ENCODE assay signal across 8 mouse cellular contexts in genomic region chr12:20990132-20990531, GRCm38 (mm10). TPM values are rescaled to one million over a fixed set of nuclear protein-coding genes. Genes with fewer than 3 reads are reported as not detected.
A peak's percentile ranks its signal among the peaks of the same experiment; 100 is the strongest.
DNase-seq lines count a peak whose midpoint lies in the region; ATAC-seq and TF ChIP-seq lines count a peak whose summit lies in the region.
"Not testable (repeated sequence)": the region's sequence is repeated elsewhere in the genome, so short reads cannot be mapped to it uniquely, and the experiment has no call there.

Asap2 (plus strand) TSS chr12:20990459.

- peak within 1 kb of the TSS; percentile 58 for H3K9ac ChIP-seq in forebrain, embryonic 15.5 days (replicated peaks)
- H3K9ac ChIP-seq in heart, embryonic 16.5 days (ENCODE audit: low read length), result peak within 1 kb of the TSS; percentile 65
- 0 out of 2 replicates have a peak within 1 kb of the TSS, but pooled peaks have one; percentile 47 for H3K9ac ChIP-seq in kidney, postnatal 0 days (ENCODE audit: low read depth, low read length)
- H3K9ac ChIP-seq in limb, embryonic 12.5 days (replicated peaks), result peak within 1 kb of the TSS; percentile 78
- peak within 1 kb of the TSS; percentile 74 for H3K9ac ChIP-seq in midbrain, embryonic 13.5 days (replicated peaks)

- TF ChIP-seq CTCF in kidney, postnatal 0 days (IDR thresholded peaks at IDR 0.05; ENCODE audit: low read depth), result not testable (repeated sequence)

- not testable (repeated sequence) for H3K36me3 ChIP-seq in forebrain, embryonic 15.5 days; heart, embryonic 16.5 days (ENCODE audit: control insufficient read depth, insufficient read depth); kidney, postnatal 0 days (ENCODE audit: insufficient read depth, low read length); limb, embryonic 12.5 days; midbrain, embryonic 13.5 days

- H3K4me3 ChIP-seq in forebrain, embryonic 15.5 days, result peak within 1 kb of the TSS; percentile 55
- peak within 1 kb of the TSS; percentile 57 for H3K4me3 ChIP-seq in heart, embryonic 16.5 days (ENCODE audit: low read length)
- peak within 1 kb of the TSS; percentile 43 for H3K4me3 ChIP-seq in kidney, postnatal 0 days (replicated peaks; ENCODE audit: low read depth, low read length)
- H3K4me3 ChIP-seq in limb, embryonic 12.5 days (replicated peaks), result peak within 1 kb of the TSS; percentile 59
- H3K4me3 ChIP-seq in midbrain, embryonic 13.5 days (replicated peaks), result peak within 1 kb of the TSS; percentile 53

- H3K27me3 ChIP-seq in forebrain, embryonic 15.5 days; heart, embryonic 16.5 days (ENCODE audit: control insufficient read depth, insufficient read depth, low read length); kidney, postnatal 0 days (ENCODE audit: insufficient read depth, low read length); limb, embryonic 12.5 days; midbrain, embryonic 13.5 days: not testable (repeated sequence)

- not testable (repeated sequence) for H3K4me1 ChIP-seq in forebrain, embryonic 15.5 days; heart, embryonic 16.5 days (ENCODE audit: control insufficient read depth, insufficient read depth, low read length); kidney, postnatal 0 days (replicated peaks; ENCODE audit: insufficient read depth, low read length); limb, embryonic 12.5 days (replicated peaks); midbrain, embryonic 13.5 days (replicated peaks)

- WGBS in forebrain, embryonic 15.5 days, result under 1% methylated on average over 29 of the region's 38 CpGs
- WGBS in heart, embryonic 16.5 days, result 2% methylated on average over 24 of the region's 38 CpGs
- 0% methylated on average over 28 of the region's 38 CpGs for WGBS in kidney, postnatal 0 days
- WGBS in limb, embryonic 12.5 days, result under 1% methylated on average over 20 of the region's 38 CpGs
- under 1% methylated on average over 27 of the region's 38 CpGs for WGBS in midbrain, embryonic 13.5 days

- H3K4me2 ChIP-seq in forebrain, embryonic 15.5 days (replicated peaks), result peak within 1 kb of the TSS; percentile 46
- H3K4me2 ChIP-seq in heart, embryonic 16.5 days (ENCODE audit: low read depth, low read length), result peak within 1 kb of the TSS; percentile 54
- peak within 1 kb of the TSS; percentile 50 for H3K4me2 ChIP-seq in kidney, postnatal 0 days (ENCODE audit: low read length)
- peak within 1 kb of the TSS; percentile 47 for H3K4me2 ChIP-seq in limb, embryonic 12.5 days
- H3K4me2 ChIP-seq in midbrain, embryonic 13.5 days (replicated peaks), result peak within 1 kb of the TSS; percentile 48

- H3K27ac ChIP-seq in forebrain, embryonic 15.5 days (replicated peaks), result peak within 1 kb of the TSS; percentile 62
- not testable (repeated sequence) for H3K27ac ChIP-seq in heart, embryonic 16.5 days (ENCODE audit: low read length); kidney, postnatal 0 days
- peak within 1 kb of the TSS; percentile 70; the same call in 1 of the 2 replicates for H3K27ac ChIP-seq in limb, embryonic 12.5 days
- peak within 1 kb of the TSS; percentile 44; the same call in 1 of the 2 replicates for H3K27ac ChIP-seq in midbrain, embryonic 13.5 days

- H3K9me3 ChIP-seq in forebrain, embryonic 15.5 days; heart, embryonic 16.5 days (replicated peaks; ENCODE audit: control insufficient read depth, low read length); kidney, postnatal 0 days (replicated peaks; ENCODE audit: low read length); limb, embryonic 12.5 days; midbrain, embryonic 13.5 days: not testable (repeated sequence)

- not testable (repeated sequence) for ATAC-seq in forebrain, embryonic 15.5 days (replicated peaks); heart, embryonic 16.5 days (replicated peaks; ENCODE audit: extremely low read depth, insufficient read depth, low FRiP score); kidney, postnatal 0 days (replicated peaks; ENCODE audit: low FRiP score, low read depth); limb, embryonic 12.5 days (ENCODE audit: insufficient number of reproducible peaks, insufficient read depth, low FRiP score, low TSS enrichment, low read depth); midbrain, embryonic 13.5 days

- DNase-seq in cerebellum, adult 11 months, result peak; percentile 17
- peak; percentile 0 for DNase-seq in kidney, postnatal 0 days (ENCODE audit: low spot score)
- DNase-seq in spleen, adult 18-20 months, result peak; percentile 43 to 50
- peak; percentile 1 for DNase-seq in yolk sac, embryonic 10.5 days (ENCODE audit: low spot score)

RNA-seq across cellular contexts. Expression of gene Asap2, which starts in this region (rescaled TPM):
- 12.7 and 13.5 TPM in 2 replicates for polyA plus RNA-seq in forebrain, embryonic 15.5 days (2015; fragmentation: Nextera tagmentation; extraction: Ambion mirVana)
- 5.9 and 6.0 TPM in 2 replicates for polyA plus RNA-seq in heart, embryonic 16.5 days (2015; fragmentation: Nextera tagmentation; extraction: Ambion mirVana)
- 7.3 and 8.0 TPM in 2 replicates for polyA plus RNA-seq in kidney, postnatal 0 days (2015; fragmentation: Nextera tagmentation; extraction: Ambion mirVana)
- polyA plus RNA-seq in limb, embryonic 12.5 days (2016; fragmentation: Nextera tagmentation; extraction: Ambion mirVana), result 17.4 and 18.6 TPM in 2 replicates
- 12.5 and 14.1 TPM in 2 replicates for polyA plus RNA-seq in midbrain, embryonic 13.5 days (2015; fragmentation: Nextera tagmentation; extraction: Ambion mirVana)
